Mouse (Mus musculus): ENCODE measurements around the gene Nedd4. TPM values are rescaled to one million over a fixed set of nuclear protein-coding genes. Genes with fewer than 3 reads are reported as not detected.

Gene Nedd4
- total and polyA plus RNA-seq, 3 experiments = 167 to 583 (median 216) TPM

- Histone ChIP-seq H3K9me3 (replicated peaks; ENCODE audit: insufficient read depth, low read length) (no peaks in the 10 kb centered on the region), H3K27ac (ENCODE audit: control insufficient read depth, low read depth, low read length) (no peak overlapping the region), H3K27me3 (ENCODE audit: control insufficient read depth in 1 of 2, insufficient read depth in 2 of 2, low read length in 2 of 2) (no peaks in the 10 kb centered on the region), H3K4me1 (ENCODE audit: control insufficient read depth in 1 of 2, insufficient read depth in 2 of 2, low read length in 2 of 2) (peaks cover 2 to 10% of the 10 kb centered on the region in 2 experiments; a peak in 3 of 4 replicates), H3K36me3 (ENCODE audit: control insufficient read depth in 1 of 2, insufficient read depth in 2 of 2, low read length in 2 of 2) (peaks cover 25 to 79% of the 10 kb centered on the region in 2 experiments), H3K9ac (ENCODE audit: control insufficient read depth, low read depth, low read length, poor library complexity, severe bottlenecking) (no peak overlapping the region), H3K4me3 (ENCODE audit: control insufficient read depth in 1 of 2, insufficient read depth in 1 of 2, low read depth in 2 of 2, low read length in 2 of 2) (no peak overlapping the region), H3K79me2 (ENCODE audit: control insufficient read depth, insufficient read depth, low read length, poor library complexity) (no peaks in the 10 kb centered on the region; the same call in 1 of the 2 replicates)
- no peak for DNase-seq (ENCODE audit: low read depth, low spot score)
- TF ChIP-seq NRF1 (IDR thresholded peaks at IDR 0.05; ENCODE audit: insufficient read depth, low read depth, low read length, poor library complexity, severe bottlenecking) (no peak), GATA1 (IDR thresholded peaks at IDR 0.05; ENCODE audit: low read depth, low read length) (no peak), TAL1 (IDR thresholded peaks at IDR 0.05; ENCODE audit: low read length) (no peak), SMC3 (IDR thresholded peaks at IDR 0.05; ENCODE audit: low read depth, low read length) (no peak), EP300 (IDR thresholded peaks at IDR 0.05; ENCODE audit: low read depth in 1 of 2, low read length in 2 of 2) (no peak), RAD21 (IDR thresholded peaks at IDR 0.05; ENCODE audit: low read depth, low read length) (no peak), ZNF384 (IDR thresholded peaks at IDR 0.05; ENCODE audit: low read depth, low read length) (no peak), USF2 (IDR thresholded peaks at IDR 0.05; ENCODE audit: borderline replicate concordance in 1 of 2, insufficient read depth in 1 of 2, low read depth in 1 of 2, low read length in 2 of 2) (no peak), ZMIZ1 (IDR thresholded peaks at IDR 0.05; ENCODE audit: low read depth, low read length) (no peak)
These were observed 59.1 kb downstream of the Nedd4 start for GRCm38 (mm10) chr9:72721221-72721620.

- Histone ChIP-seq H3K4me3 (ENCODE audit: control insufficient read depth in 1 of 2, insufficient read depth in 1 of 2, low read depth in 2 of 2, low read length in 2 of 2) (no peak overlapping the region), H3K27me3 (ENCODE audit: control insufficient read depth in 1 of 2, insufficient read depth in 2 of 2, low read length in 2 of 2) (no peaks in the 10 kb centered on the region), H3K4me1 (ENCODE audit: control insufficient read depth in 1 of 2, insufficient read depth in 2 of 2, low read length in 2 of 2) (peaks cover 0 to under 1% of the 10 kb centered on the region in 2 experiments; a peak in 2 of 4 replicates), H3K27ac (ENCODE audit: control insufficient read depth, low read depth, low read length) (no peak overlapping the region), H3K9me3 (replicated peaks; ENCODE audit: insufficient read depth, low read length) (no peaks in the 10 kb centered on the region), H3K36me3 (ENCODE audit: control insufficient read depth in 1 of 2, insufficient read depth in 2 of 2, low read length in 2 of 2) (peaks cover 16 to 79% of the 10 kb centered on the region in 2 experiments), H3K9ac (ENCODE audit: control insufficient read depth, low read depth, low read length, poor library complexity, severe bottlenecking) (no peak overlapping the region), H3K79me2 (ENCODE audit: control insufficient read depth, insufficient read depth, low read length, poor library complexity) (no peaks in the 10 kb centered on the region; the same call in 1 of the 2 replicates)
- TF ChIP-seq ZNF384 (IDR thresholded peaks at IDR 0.05; ENCODE audit: low read depth, low read length) (no peak), KAT2A (conservative IDR thresholded peaks at IDR 0.05; ENCODE audit: low read depth, low read length) (no peak), EP300 (IDR thresholded peaks at IDR 0.05; ENCODE audit: low read depth in 1 of 2, low read length in 2 of 2) (no peak), TCF12 (IDR thresholded peaks at IDR 0.05; ENCODE audit: low read depth, low read length) (no peak)
- no peak for DNase-seq (ENCODE audit: low read depth, low spot score)
These were observed 60.5 kb downstream of the Nedd4 start for GRCm38 (mm10) chr9:72722622-72723021.

GRCm38 (mm10) chr9:72724491-72725221, 62.5 kb downstream of the Nedd4 start:
- TF ChIP-seq HCFC1 (IDR thresholded peaks at IDR 0.05; ENCODE audit: low read depth, low read length) (no peak), CHD2 (IDR thresholded peaks at IDR 0.05; ENCODE audit: low read length) (no peak), ZC3H11A (IDR thresholded peaks at IDR 0.05; ENCODE audit: low read depth, low read length) (no peak), RCOR1 (IDR thresholded peaks at IDR 0.05; ENCODE audit: low read depth, low read length) (no peak), MAX (IDR thresholded peaks at IDR 0.05; ENCODE audit: low read length) (no peak), EP300 (IDR thresholded peaks at IDR 0.05; ENCODE audit: low read depth in 1 of 2, low read length in 2 of 2) (no peak), MAZ (IDR thresholded peaks at IDR 0.05; ENCODE audit: low read depth, low read length) (no peak)

More at GRCm38 (mm10) chr9:72724491-72725221, 62.5 kb downstream of the Nedd4 start:
- Histone ChIP-seq H3K9me3 (replicated peaks; ENCODE audit: insufficient read depth, low read length) (no peaks in the 10 kb centered on the region), H3K27me3 (ENCODE audit: control insufficient read depth in 1 of 2, insufficient read depth in 2 of 2, low read length in 2 of 2) (no peaks in the 10 kb centered on the region), H3K4me3 (ENCODE audit: control insufficient read depth in 1 of 2, insufficient read depth in 1 of 2, low read depth in 2 of 2, low read length in 2 of 2) (no peak overlapping the region), H3K27ac (ENCODE audit: control insufficient read depth, low read depth, low read length) (no peak overlapping the region), H3K4me1 (ENCODE audit: control insufficient read depth in 1 of 2, insufficient read depth in 2 of 2, low read length in 2 of 2) (no peaks in the 10 kb centered on the region), H3K9ac (ENCODE audit: control insufficient read depth, low read depth, low read length, poor library complexity, severe bottlenecking) (no peak overlapping the region), H3K36me3 (ENCODE audit: control insufficient read depth in 1 of 2, insufficient read depth in 2 of 2, low read length in 2 of 2) (peaks cover 0 to 76% of the 10 kb centered on the region in 2 experiments; a peak in 2 of 4 replicates), H3K79me2 (ENCODE audit: control insufficient read depth, insufficient read depth, low read length, poor library complexity) (no peaks in the 10 kb centered on the region)
- DNase-seq (ENCODE audit: low read depth, low spot score) = no peak
